Mouse (Mus musculus) lung, postnatal 0 days (tissue): ENCODE measurements around the gene Nme6.

Source experiments
- CTCF ChIP-seq: IDR thresholded peaks from 2 replicates; pipeline ENCODE4 v1.5.1; 2016; ENCODE audit warnings: antibody characterized with exemption, mild to moderate bottlenecking
- EP300 ChIP-seq: IDR thresholded peaks from 2 replicates; pipeline ENCODE4 v1.6.1; 2016; ENCODE audit warnings: antibody characterized with exemption, mild to moderate bottlenecking, control low read depth

DNA sequence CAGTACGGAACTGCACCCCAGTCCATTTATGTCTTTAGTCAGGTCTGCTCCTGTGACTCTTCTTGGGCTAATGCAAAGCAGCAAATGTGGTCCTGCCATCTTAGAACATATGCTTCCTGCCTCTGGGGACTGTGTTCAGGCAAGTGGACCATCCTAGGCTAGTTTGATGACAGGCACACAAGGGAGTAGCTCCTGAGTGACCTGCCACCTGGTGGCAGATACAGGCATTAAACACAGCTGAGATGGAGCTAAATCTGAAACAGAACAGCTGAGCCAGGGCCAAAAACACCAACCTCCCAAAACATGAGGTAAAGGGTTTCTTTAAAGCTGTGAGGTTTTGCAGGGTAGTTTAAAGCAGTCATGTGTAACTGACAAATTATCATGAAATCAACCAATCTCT, 34.5 kb upstream of the Nme6 start:
- TF ChIP-seq CTCF (peak; percentile 63), EP300 (no peak)
